Mouse (Mus musculus) naive thymus-derived CD4-positive, alpha-beta T cell, adult 2 months (primary cell): Measurements from ENCODE around the gene Stk17b.
"Not testable (repeated sequence)": the region's sequence is repeated elsewhere in the genome, so short reads cannot be mapped to it uniquely, and the experiment has no call there.

Experiments
- DNase-seq: peaks from one replicate; pipeline ENCODE4 v3.0.0-alpha.2; 2011; ENCODE audit warnings: low read depth

Stk17b gene

GRCm38 (mm10) chr1:53782079-53782478, 2.9 kb downstream of the Stk17b start:
- DNase-seq: peak; percentile 64

- peak; percentile 75 for DNase-seq
These were observed 3.7 kb downstream of the Stk17b start for GRCm38 (mm10) chr1:53781311-53781710.

DNA sequence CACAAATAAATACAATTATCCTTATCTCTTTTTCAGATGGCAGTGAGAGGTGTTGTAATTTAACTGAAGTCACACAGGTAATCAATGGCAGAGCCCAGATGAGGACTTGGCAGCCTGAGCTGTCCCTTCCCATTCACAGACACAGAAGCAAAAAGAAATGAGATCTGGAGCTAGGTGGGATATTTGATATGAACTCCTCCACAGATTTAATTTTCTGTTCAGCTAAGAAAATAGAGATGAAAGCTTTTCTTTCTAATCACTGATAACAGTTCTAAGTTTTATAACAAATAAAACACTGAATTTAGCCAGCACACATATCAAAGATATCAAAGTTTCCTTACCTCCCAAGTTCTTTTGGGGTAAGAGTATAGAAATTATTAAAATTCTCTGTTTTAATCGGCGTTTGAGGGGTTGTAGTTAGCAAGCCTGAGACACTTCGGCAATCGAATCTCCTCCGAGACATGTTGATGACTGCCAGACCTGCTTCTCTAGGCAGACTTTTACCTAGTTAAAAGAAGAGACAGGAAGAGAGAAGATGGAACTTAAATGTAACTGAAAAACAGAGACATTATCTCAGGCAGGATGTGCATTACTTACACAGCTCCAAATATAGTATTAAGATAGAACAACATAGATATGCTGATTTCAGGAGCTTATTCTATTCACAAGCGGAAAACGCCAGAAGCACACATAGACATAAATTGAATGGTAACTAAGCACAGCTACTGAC, 8.7 kb downstream of the Stk17b start:
- peak; percentile 85 for DNase-seq

DNA sequence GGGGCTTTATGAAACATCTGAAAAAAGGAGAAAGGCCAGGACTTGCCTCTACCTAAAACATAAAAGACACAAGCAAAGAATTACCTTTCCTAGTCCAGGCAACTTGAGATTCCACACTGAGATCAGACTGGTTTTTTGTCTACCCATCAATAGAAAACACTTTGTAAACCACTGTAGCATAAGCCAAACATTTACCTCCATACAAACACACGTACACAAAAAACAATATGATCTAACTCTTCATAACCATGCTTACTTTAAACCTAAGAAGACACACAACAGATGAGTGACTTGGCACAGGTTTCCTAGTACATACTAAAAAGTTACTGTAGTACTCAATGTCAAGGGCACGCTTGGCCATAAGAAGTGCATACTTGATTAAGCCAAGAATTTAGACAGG, 9.5 kb downstream of the Stk17b start:
- peak; percentile 64 for DNase-seq

- DNase-seq: peak; percentile 64
These were observed 10.0 kb downstream of the Stk17b start for GRCm38 (mm10) chr1:53775036-53775435.

- DNase-seq: peak; percentile 58
These were observed 10.5 kb downstream of the Stk17b start for GRCm38 (mm10) chr1:53774571-53774970.

- peak; percentile 95 for DNase-seq
These were observed 11.0 kb downstream of the Stk17b start for GRCm38 (mm10) chr1:53773994-53774393.

DNA sequence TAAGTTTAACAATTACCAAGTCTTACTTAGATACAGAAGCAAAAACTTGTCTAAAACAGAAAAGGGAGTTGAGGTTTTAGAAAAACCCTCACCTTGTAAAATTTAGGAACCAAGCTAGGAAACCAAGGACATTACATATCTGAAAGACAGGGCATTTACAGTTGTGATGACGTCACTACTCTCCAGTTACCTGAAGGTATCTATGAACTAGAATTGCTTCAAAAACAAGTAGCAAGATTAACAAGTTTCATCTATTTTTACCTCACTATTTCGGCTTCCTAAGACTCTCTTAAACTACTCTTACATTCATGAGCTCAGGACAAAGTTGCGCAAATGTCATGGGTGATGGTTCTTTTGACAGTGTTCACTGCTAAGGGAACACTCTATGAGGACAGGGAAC, 12.1 kb downstream of the Stk17b start:
- DNase-seq: peak; percentile 74

- DNase-seq: peak; percentile 52
These were observed 13.5 kb downstream of the Stk17b start for GRCm38 (mm10) chr1:53771476-53771875.

GRCm38 (mm10) chr1:53766112-53766511, 18.9 kb downstream of the Stk17b start:
- DNase-seq: peak; percentile 26

DNA sequence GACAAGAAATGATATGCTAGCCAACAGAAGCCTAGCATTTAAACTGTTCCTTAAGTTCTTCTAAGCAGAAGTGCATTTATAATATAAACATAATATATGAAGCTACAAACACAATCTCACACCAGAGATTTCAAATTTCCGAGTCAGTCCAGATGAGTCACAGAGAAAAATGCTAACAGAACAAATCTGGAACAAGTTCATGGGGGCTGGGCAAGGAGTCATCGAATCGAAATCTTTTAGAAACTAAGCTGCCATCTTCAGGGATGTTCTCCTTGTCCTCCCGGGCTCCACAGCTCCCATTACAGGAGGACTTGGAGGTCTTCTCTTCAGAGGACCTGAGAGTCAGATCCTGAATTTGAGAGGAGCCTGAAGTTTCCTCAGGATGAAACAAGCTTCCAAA, 27.7 kb downstream of the Stk17b start:
- DNase-seq: no peak

DNA sequence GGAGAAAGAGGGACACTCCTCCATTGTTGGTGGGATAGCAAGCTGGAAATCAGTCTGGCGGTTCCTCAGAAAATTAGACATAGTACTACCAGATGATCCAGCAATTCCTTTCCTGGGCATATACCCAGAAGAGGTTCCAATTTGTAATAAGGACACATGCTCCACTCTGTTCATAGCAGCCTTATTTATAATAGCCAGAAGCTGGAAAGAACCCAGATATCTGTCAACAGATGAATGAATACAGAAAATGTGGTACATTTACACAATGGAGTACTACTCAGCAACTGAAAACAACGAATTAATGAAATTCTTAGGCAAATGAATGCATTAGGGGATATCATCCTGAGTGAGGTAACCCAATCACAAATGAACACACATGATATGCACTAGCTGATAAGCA, 31.5 kb downstream of the Stk17b start:
- not testable (repeated sequence) for DNase-seq

- no peak for DNase-seq
These were observed 33.9 kb downstream of the Stk17b start for GRCm38 (mm10) chr1:53751144-53751543.

DNA sequence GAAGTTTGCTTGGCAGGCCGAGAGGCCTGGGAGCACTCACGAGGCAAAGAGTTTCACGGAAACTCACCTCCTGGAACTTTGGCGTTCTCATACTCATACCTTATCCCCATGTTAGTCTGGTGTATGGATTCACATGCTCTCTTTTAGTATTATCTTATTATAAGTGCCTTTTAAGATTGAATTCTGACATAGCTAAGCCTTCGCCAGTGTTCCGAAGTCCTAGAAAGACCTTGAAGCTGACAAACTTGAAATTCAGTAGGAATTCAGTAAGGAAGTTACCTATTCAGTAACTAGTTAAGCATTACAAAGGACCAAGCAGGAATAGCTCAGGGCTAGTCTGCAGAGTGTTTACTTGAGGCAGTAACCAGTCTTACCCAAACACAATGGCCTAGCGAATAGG, 34.3 kb downstream of the Stk17b start:
- not testable (repeated sequence) for DNase-seq

- DNase-seq: not testable (repeated sequence)
These were observed 35.1 kb downstream of the Stk17b start for GRCm38 (mm10) chr1:53749881-53750385.

DNA sequence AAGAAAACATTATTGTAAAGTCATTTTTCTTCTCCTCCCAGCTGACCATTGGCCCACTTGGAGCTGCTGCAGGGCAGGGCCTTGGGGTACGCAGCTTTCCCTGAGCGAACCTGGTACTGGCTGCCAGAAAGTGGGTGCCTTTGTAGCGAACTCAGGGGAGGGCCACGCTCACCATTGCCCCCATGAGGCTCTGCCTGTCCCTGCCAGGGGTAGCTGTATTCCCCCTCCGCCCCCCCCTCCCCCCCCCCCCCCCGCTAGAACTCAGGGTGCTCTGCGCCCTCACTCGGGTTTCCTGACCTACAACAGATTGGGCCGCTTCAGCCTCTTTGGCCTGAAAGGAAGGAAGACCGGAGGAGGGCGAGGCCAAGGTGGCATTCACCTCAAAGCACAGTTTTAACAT, 36.5 kb downstream of the Stk17b start:
- peak; percentile 22 for DNase-seq

DNA sequence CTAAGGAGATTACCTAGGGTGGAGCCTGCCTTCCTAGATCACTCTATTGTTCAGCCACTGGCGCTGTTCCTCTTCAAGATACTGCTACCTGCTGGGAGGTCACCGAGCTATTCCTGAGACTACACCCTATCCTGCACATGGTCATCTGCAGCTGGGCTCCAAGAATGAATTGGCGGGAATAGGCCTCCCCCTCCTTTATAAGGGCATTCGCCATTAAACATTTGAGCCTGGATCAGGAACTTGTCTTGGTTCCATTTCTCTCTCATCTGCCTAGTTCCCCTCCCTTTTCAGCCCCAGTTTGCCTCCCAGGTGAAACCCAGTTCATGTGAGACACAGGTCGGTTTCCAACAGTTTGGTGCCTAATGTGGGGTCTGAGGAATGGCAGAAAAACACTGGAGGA, 39.0 kb downstream of the Stk17b start:
- no peak for DNase-seq

GRCm38 (mm10) chr1:53741742-53742458, 43.1 kb downstream of the Stk17b start:
- no peak for DNase-seq

- no peak for DNase-seq
These were observed 44.2 kb downstream of the Stk17b start for GRCm38 (mm10) chr1:53740777-53741336.

DNA sequence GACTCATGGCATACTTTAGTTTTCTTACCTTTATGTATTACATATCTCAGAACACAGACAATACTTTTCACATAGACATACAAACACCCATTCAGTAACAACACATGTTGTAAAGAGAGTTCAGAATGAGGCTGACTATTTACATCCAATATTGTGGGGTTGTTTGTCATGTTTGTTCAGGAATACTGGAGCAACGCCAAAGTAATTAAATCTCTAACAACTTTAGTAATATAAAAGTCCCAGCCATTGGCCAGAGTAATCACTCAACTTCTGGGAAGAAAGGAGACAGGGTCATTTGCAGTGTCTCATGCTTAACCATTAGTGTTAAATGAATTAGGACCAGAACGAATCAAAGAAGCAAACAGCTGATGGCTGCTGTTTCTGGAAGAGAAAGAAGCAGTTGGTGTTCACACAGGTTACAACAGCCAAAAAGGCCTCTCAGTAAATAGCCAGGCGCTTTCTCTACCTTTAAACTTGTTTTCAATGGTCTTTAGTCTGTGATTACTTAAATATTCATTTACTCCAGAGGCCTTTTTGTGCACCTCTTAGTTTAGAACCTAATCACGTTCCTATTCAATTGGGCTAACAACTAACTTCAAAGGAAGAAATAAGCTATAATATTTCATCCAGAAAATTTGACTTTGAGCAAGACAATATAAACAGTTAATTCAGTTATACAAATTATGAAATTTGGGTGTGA, 44.8 kb downstream of the Stk17b start:
- not testable (repeated sequence) for DNase-seq

GRCm38 (mm10) chr1:53736583-53736982, 48.4 kb downstream of the Stk17b start:
- DNase-seq: no peak

GRCm38 (mm10) chr1:53728489-53729225, 56.4 kb downstream of the Stk17b start:
- DNase-seq: no peak
